Mouse (Mus musculus): ENCODE results near the gene Tox3.

- TF ChIP-seq POLR2AphosphoS5 (IDR thresholded peaks at IDR 0.05; ENCODE audit: insufficient replicate concordance, low read depth, low read length) (no peak), CTCF (IDR thresholded peaks at IDR 0.05; ENCODE audit: low read depth, low read length) (no peak), GATA1 (IDR thresholded peaks at IDR 0.05; ENCODE audit: borderline replicate concordance, low read length) (no peak), TAL1 (conservative IDR thresholded peaks at IDR 0.05; ENCODE audit: low read depth, low read length) (no peak)
Observed at GRCm38 (mm10) chr8:90300973-90301372, 47.2 kb downstream of the Tox3 start.
